Mouse (Mus musculus): ENCODE data around the gene Wdr91. TPM values are rescaled to one million over a fixed set of nuclear protein-coding genes. Genes with fewer than 3 reads are reported as not detected.

Wdr91 gene
- polyA plus RNA-seq (2015; fragmentation: Nextera tagmentation; extraction: Ambion mirVana): 13.9 and 14.8 TPM in 2 replicates

GRCm38 (mm10) chr6:34910371-34911219, at the start of gene Wdr91:
Gene Wdr91 (minus strand): TSS chr6:34910876.
- Histone ChIP-seq H3K36me3 (ENCODE audit: control insufficient read depth, insufficient read depth, low read length) (0 out of 2 replicates have a peak, but pooled peaks cover 5% of the 10 kb centered on the region), H3K4me2 (ENCODE audit: low read length) (peak within 1 kb of the TSS; percentile 91), H3K9ac (ENCODE audit: low read depth, low read length) (peak within 1 kb of the TSS; percentile 63), H3K9me3 (ENCODE audit: control insufficient read depth, low read length) (no peaks in the 10 kb centered on the region), H3K4me1 (ENCODE audit: control insufficient read depth, insufficient read depth, low read depth, low read length) (peaks cover 10% of the 10 kb centered on the region), H3K27me3 (replicated peaks; ENCODE audit: control insufficient read depth, insufficient read depth, low read length) (no peaks in the 10 kb centered on the region), H3K4me3 (ENCODE audit: low read length) (peak within 1 kb of the TSS; percentile 73), H3K27ac (ENCODE audit: low read depth, low read length) (peak within 1 kb of the TSS; percentile 75)
- WGBS: 0% methylated on average over 49 of the region's 64 CpGs
- ATAC-seq: peak; percentile 96

DNA sequence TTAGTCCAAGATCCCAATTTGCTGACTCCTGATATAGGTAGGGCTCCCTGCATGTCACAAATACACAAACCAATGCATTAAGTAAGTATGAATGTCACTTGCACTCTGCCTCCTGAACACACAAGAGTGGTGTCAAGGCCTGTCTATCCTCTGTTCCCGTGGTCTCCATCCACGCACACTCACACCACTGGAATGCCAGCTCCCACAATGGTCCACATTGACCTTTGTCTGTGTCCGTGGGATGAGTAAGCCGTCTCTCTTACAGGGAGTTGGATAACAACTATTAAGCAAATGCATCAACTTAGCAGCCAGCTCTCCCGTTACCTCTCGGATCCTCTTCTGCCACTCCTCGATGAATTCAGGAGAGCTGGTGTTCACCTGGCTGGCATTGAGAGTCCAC, 48.5 kb upstream of the Wdr91 start:
- Histone ChIP-seq H3K4me1 (ENCODE audit: control insufficient read depth, insufficient read depth, low read depth, low read length) (no peaks in the 10 kb centered on the region; the same call in 1 of the 2 replicates), H3K9me3 (ENCODE audit: control insufficient read depth, low read length) (no peaks in the 10 kb centered on the region), H3K27me3 (replicated peaks; ENCODE audit: control insufficient read depth, insufficient read depth, low read length) (no peaks in the 10 kb centered on the region), H3K27ac (ENCODE audit: low read depth, low read length) (no peak overlapping the region), H3K9ac (ENCODE audit: low read depth, low read length) (no peak overlapping the region), H3K4me3 (ENCODE audit: low read length) (no peak overlapping the region), H3K4me2 (ENCODE audit: low read length) (no peak overlapping the region), H3K36me3 (ENCODE audit: control insufficient read depth, insufficient read depth, low read length) (no peaks in the 10 kb centered on the region)
- WGBS: 92% methylated on average over 7 of the region's 7 CpGs
- ATAC-seq: no peak

DNA sequence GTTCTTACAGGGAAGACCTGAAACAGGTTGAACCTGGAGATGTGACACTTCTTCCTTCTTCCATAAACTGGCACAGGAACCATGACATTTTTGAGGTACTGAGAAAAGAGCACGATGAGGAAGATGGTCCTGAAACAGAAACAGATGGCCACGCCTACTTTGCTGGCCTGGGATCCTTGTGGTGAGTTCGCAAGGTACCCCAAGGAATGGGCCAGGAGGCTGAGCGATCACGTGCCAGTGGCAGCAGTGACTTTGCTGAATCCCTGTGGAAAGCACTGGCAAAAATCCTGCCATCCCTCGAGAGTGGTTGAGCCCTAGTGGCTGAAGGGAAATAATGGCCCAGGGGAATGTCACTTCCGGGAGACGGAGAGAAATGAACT, 45.2 kb upstream of the Wdr91 start:
- Histone ChIP-seq H3K9me3 (ENCODE audit: control insufficient read depth, low read length) (no peaks in the 10 kb centered on the region), H3K27me3 (replicated peaks; ENCODE audit: control insufficient read depth, insufficient read depth, low read length) (no peaks in the 10 kb centered on the region), H3K9ac (ENCODE audit: low read depth, low read length) (no peak overlapping the region), H3K27ac (ENCODE audit: low read depth, low read length) (no peak overlapping the region), H3K4me3 (ENCODE audit: low read length) (no peak overlapping the region), H3K36me3 (ENCODE audit: control insufficient read depth, insufficient read depth, low read length) (no peaks in the 10 kb centered on the region), H3K4me1 (ENCODE audit: control insufficient read depth, insufficient read depth, low read depth, low read length) (no peaks in the 10 kb centered on the region; the same call in 1 of the 2 replicates), H3K4me2 (ENCODE audit: low read length) (peak overlapping the region; percentile 37)
- no peak for ATAC-seq
- WGBS: 29% methylated on average over 8 of the region's 8 CpGs

DNA sequence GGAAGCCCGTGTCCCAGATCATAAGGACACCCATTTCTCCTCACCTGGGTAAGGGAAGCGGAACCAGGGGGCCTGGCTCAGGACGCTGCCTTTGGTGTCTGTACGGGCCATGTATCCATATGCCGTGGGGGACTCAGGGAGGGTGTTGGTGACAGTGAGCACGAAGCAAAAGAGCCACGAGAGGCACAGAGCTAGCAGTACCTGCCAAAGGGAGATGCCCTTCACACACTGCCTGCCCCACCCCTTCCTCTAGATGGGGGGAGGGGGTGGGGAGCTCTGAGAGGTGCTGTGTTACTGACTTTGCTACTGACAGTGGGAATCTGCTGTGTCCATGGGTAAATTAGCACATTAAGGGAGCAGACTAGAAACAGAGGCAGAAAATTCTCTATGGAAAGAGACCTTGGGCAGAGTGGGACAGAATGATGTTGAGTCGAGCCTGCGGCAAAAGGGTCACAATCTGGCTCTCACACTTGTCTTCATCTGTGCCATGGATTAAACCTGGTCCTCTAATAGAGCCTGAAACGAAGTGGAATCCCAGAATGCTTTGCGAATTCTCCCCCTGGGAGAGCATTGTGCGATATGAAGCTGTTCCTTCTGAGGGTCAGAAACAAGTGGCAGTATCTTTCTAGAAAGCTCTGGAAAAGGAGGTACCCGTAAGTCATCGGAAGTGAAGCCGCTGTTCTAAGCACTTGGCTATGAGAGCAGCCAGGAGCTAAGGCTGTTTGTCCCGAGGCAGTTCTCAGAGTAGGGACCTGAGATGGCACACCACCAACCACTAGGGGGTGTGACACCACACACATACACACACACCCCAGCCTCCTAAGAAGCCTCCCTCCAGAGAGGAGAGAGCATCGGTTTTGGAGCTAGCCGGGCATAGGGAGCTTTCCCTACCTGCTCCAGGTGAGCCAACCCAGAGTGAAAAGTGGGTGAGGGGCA, 44.5 kb upstream of the Wdr91 start:
- Histone ChIP-seq H3K9ac (ENCODE audit: low read depth, low read length) (no peak overlapping the region), H3K9me3 (ENCODE audit: control insufficient read depth, low read length) (no peaks in the 10 kb centered on the region), H3K36me3 (ENCODE audit: control insufficient read depth, insufficient read depth, low read length) (no peaks in the 10 kb centered on the region), H3K4me3 (ENCODE audit: low read length) (no peak overlapping the region), H3K4me1 (ENCODE audit: control insufficient read depth, insufficient read depth, low read depth, low read length) (no peaks in the 10 kb centered on the region; the same call in 1 of the 2 replicates), H3K27ac (ENCODE audit: low read depth, low read length) (no peak overlapping the region), H3K27me3 (replicated peaks; ENCODE audit: control insufficient read depth, insufficient read depth, low read length) (no peaks in the 10 kb centered on the region), H3K4me2 (ENCODE audit: low read length) (peak overlapping the region; percentile 37)
- 53% methylated on average over 18 of the region's 18 CpGs for WGBS
- peak; percentile 75 for ATAC-seq

GRCm38 (mm10) chr6:34951956-34952667, 41.4 kb upstream of the Wdr91 start:
- ATAC-seq: no peak
- Histone ChIP-seq H3K27me3 (replicated peaks; ENCODE audit: control insufficient read depth, insufficient read depth, low read length) (no peaks in the 10 kb centered on the region), H3K27ac (ENCODE audit: low read depth, low read length) (no peak overlapping the region), H3K9ac (ENCODE audit: low read depth, low read length) (no peak overlapping the region), H3K36me3 (ENCODE audit: control insufficient read depth, insufficient read depth, low read length) (no peaks in the 10 kb centered on the region), H3K4me2 (ENCODE audit: low read length) (no peak overlapping the region), H3K9me3 (ENCODE audit: control insufficient read depth, low read length) (no peaks in the 10 kb centered on the region), H3K4me1 (ENCODE audit: control insufficient read depth, insufficient read depth, low read depth, low read length) (no peaks in the 10 kb centered on the region; the same call in 1 of the 2 replicates), H3K4me3 (ENCODE audit: low read length) (no peak overlapping the region)
- WGBS: 79% methylated on average over 7 of the region's 7 CpGs

DNA sequence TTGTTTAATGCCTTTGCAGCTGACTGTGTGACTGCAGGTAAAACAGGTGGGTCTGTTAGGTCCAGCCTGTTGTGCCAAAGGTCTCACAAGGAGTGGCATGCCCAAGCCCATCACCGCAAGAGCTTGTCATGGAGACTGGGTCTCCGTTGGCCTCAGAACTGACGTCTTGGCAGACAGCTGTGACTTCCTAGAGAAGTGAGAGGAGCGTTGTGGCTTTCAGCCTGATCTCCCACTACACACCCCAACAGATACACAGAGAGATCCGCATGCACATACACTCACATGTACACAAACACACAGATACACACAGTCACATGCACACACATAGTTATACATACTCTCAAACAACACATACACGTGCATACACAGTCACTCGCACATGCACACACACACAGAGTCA, 40.8 kb upstream of the Wdr91 start:
- Histone ChIP-seq H3K9me3 (ENCODE audit: control insufficient read depth, low read length) (no peaks in the 10 kb centered on the region), H3K27me3 (replicated peaks; ENCODE audit: control insufficient read depth, insufficient read depth, low read length) (no peaks in the 10 kb centered on the region), H3K4me2 (ENCODE audit: low read length) (no peak overlapping the region), H3K9ac (ENCODE audit: low read depth, low read length) (no peak overlapping the region), H3K27ac (ENCODE audit: low read depth, low read length) (no peak overlapping the region), H3K36me3 (ENCODE audit: control insufficient read depth, insufficient read depth, low read length) (no peaks in the 10 kb centered on the region), H3K4me1 (ENCODE audit: control insufficient read depth, insufficient read depth, low read depth, low read length) (no peaks in the 10 kb centered on the region; the same call in 1 of the 2 replicates), H3K4me3 (ENCODE audit: low read length) (no peak overlapping the region)
- WGBS: 88% methylated on average over 7 of the region's 7 CpGs
- ATAC-seq: no peak

GRCm38 (mm10) chr6:34948461-34948860, 37.8 kb upstream of the Wdr91 start:
- H3K4me1 ChIP-seq (ENCODE audit: control insufficient read depth, insufficient read depth, low read depth, low read length): no peaks in the 10 kb centered on the region
- peak overlapping the region; percentile 48 for H3K4me2 ChIP-seq (ENCODE audit: low read length)
- H3K36me3 ChIP-seq (ENCODE audit: control insufficient read depth, insufficient read depth, low read length): no peaks in the 10 kb centered on the region
- ATAC-seq: peak; percentile 45; the same call in 1 of the 2 replicates
- no peaks in the 10 kb centered on the region for H3K27me3 ChIP-seq (replicated peaks; ENCODE audit: control insufficient read depth, insufficient read depth, low read length)
- no peak overlapping the region for H3K27ac ChIP-seq (ENCODE audit: low read depth, low read length)
- H3K9me3 ChIP-seq (ENCODE audit: control insufficient read depth, low read length): no peaks in the 10 kb centered on the region
- 0 out of 2 replicates have a peak overlapping the region, but pooled peaks have one; percentile 25 for H3K9ac ChIP-seq (ENCODE audit: low read depth, low read length)
- H3K4me3 ChIP-seq (ENCODE audit: low read length): peak overlapping the region; percentile 23; the same call in 1 of the 2 replicates
- WGBS: 25% methylated on average over 11 of the region's 11 CpGs

DNA sequence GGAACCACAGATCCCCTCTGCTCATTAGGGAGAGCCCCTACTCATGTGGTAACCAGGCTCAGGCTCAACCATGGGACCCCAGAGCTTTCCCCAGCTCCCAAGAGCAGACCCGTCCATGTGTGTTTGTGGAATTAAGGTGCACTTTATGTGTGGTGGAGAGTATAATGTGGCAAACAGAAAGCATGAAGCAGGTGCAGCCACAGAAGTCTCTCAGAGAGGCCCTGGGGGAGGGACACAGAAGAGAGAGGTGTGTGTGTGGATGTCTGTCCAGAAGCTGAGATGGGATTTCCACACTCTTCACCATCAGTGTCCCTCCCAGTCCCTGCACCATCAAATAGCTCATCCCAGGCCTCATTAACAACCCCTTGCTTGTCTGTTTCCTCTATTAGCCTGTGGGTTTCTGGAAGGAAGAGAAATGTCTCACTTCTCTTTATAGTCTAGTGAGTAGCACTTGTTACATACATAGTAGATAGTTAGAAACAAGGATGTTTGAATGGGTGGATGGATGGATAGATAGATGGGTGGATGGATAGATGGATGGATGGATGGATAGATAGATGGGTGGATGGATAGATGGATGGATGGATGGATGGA, 35.9 kb upstream of the Wdr91 start:
- no peak for ATAC-seq
- 92% methylated on average over 1 of the region's 1 CpGs for WGBS

More for the DNA sequence above, 35.9 kb upstream of the Wdr91 start:
- no peaks in the 10 kb centered on the region for H3K4me1 ChIP-seq (ENCODE audit: control insufficient read depth, insufficient read depth, low read depth, low read length)
- no peak overlapping the region for H3K4me2 ChIP-seq (ENCODE audit: low read length)
- H3K4me3 ChIP-seq (ENCODE audit: low read length): no peak overlapping the region
- no peak overlapping the region for H3K9ac ChIP-seq (ENCODE audit: low read depth, low read length)
- no peaks in the 10 kb centered on the region for H3K27me3 ChIP-seq (replicated peaks; ENCODE audit: control insufficient read depth, insufficient read depth, low read length)
- H3K36me3 ChIP-seq (ENCODE audit: control insufficient read depth, insufficient read depth, low read length): no peaks in the 10 kb centered on the region
- no peaks in the 10 kb centered on the region for H3K9me3 ChIP-seq (ENCODE audit: control insufficient read depth, low read length)
- no peak overlapping the region for H3K27ac ChIP-seq (ENCODE audit: low read depth, low read length)
